Mouse (Mus musculus): ENCODE measurements around the gene Armc12. TPM values are rescaled to one million over a fixed set of nuclear protein-coding genes. Genes with fewer than 3 reads are reported as not detected.

The Armc12 gene
- total and polyA plus RNA-seq, 3 experiments, result 0.15 TPM; not detected in 2

- Histone ChIP-seq H3K27ac (ENCODE audit: control insufficient read depth, low read depth, low read length) (no peak overlapping the region), H3K4me3 (ENCODE audit: control insufficient read depth in 1 of 2, insufficient read depth in 1 of 2, low read depth in 2 of 2, low read length in 2 of 2) (no peak overlapping the region), H3K4me1 (ENCODE audit: control insufficient read depth in 1 of 2, insufficient read depth in 2 of 2, low read length in 2 of 2) (no peaks in the 10 kb centered on the region), H3K9ac (ENCODE audit: control insufficient read depth, low read depth, low read length, poor library complexity, severe bottlenecking) (no peak overlapping the region), H3K79me2 (ENCODE audit: control insufficient read depth, insufficient read depth, low read length, poor library complexity) (no peaks in the 10 kb centered on the region), H3K9me3 (replicated peaks; ENCODE audit: insufficient read depth, low read length) (no peaks in the 10 kb centered on the region), H3K27me3 (ENCODE audit: control insufficient read depth in 1 of 2, insufficient read depth in 2 of 2, low read length in 2 of 2) (no peaks in the 10 kb centered on the region), H3K36me3 (ENCODE audit: control insufficient read depth in 1 of 2, insufficient read depth in 2 of 2, low read length in 2 of 2) (no peaks in the 10 kb centered on the region)
- TF ChIP-seq POLR2AphosphoS2 (IDR thresholded peaks at IDR 0.05; ENCODE audit: low read length), result no peak
- no peak for DNase-seq (ENCODE audit: low read depth, low spot score)
Observed at GRCm38 (mm10) chr17:28502196-28502821, 28.3 kb upstream of the Armc12 start.

- no peaks in the 10 kb centered on the region for H3K27me3 ChIP-seq (ENCODE audit: control insufficient read depth in 1 of 2, insufficient read depth in 2 of 2, low read length in 2 of 2)
- H3K36me3 ChIP-seq (ENCODE audit: control insufficient read depth in 1 of 2, insufficient read depth in 2 of 2, low read length in 2 of 2), result no peaks in the 10 kb centered on the region
- H3K9me3 ChIP-seq (replicated peaks; ENCODE audit: insufficient read depth, low read length), result no peaks in the 10 kb centered on the region
- H3K4me1 ChIP-seq (ENCODE audit: control insufficient read depth in 1 of 2, insufficient read depth in 2 of 2, low read length in 2 of 2), result no peaks in the 10 kb centered on the region
- no peak overlapping the region for H3K9ac ChIP-seq (ENCODE audit: control insufficient read depth, low read depth, low read length, poor library complexity, severe bottlenecking)
- no peak for TF ChIP-seq EP300 (IDR thresholded peaks at IDR 0.05; ENCODE audit: low read depth in 1 of 2, low read length in 2 of 2)
- TF ChIP-seq RAD21 (IDR thresholded peaks at IDR 0.05; ENCODE audit: low read depth, low read length), result no peak
- no peak for TF ChIP-seq TCF12 (IDR thresholded peaks at IDR 0.05; ENCODE audit: low read depth, low read length)
- TF ChIP-seq GABPA (IDR thresholded peaks at IDR 0.05; ENCODE audit: low read depth, low read length), result no peak
- no peak for TF ChIP-seq CHD1 (IDR thresholded peaks at IDR 0.05; ENCODE audit: low read depth, low read length)
- TF ChIP-seq TBP (IDR thresholded peaks at IDR 0.05; ENCODE audit: low read depth, low read length), result no peak
- no peak for TF ChIP-seq POLR2A (IDR thresholded peaks at IDR 0.05; ENCODE audit: control insufficient read depth in 1 of 2, insufficient read depth in 1 of 2, low read depth in 1 of 2, low read length in 2 of 2, poor library complexity in 1 of 2)
- no peak for TF ChIP-seq JUND (IDR thresholded peaks at IDR 0.05; ENCODE audit: low read depth, low read length)
- TF ChIP-seq E2F4 (IDR thresholded peaks at IDR 0.05; ENCODE audit: borderline replicate concordance, low read depth, low read length), result no peak
- TF ChIP-seq USF2 (IDR thresholded peaks at IDR 0.05; ENCODE audit: borderline replicate concordance in 1 of 2, insufficient read depth in 1 of 2, low read depth in 1 of 2, low read length in 2 of 2), result no peak
- DNase-seq (ENCODE audit: low read depth, low spot score), result no peak
- H3K27ac ChIP-seq (ENCODE audit: control insufficient read depth, low read depth, low read length), result no peak overlapping the region
- no peaks in the 10 kb centered on the region for H3K79me2 ChIP-seq (ENCODE audit: control insufficient read depth, insufficient read depth, low read length, poor library complexity)
- no peak overlapping the region for H3K4me3 ChIP-seq (ENCODE audit: control insufficient read depth in 1 of 2, insufficient read depth in 1 of 2, low read depth in 2 of 2, low read length in 2 of 2)
Observed at GRCm38 (mm10) chr17:28504182-28504581, 26.4 kb upstream of the Armc12 start.

- H3K36me3 ChIP-seq (ENCODE audit: control insufficient read depth in 1 of 2, insufficient read depth in 2 of 2, low read length in 2 of 2), result no peaks in the 10 kb centered on the region
- no peak for DNase-seq (ENCODE audit: low read depth, low spot score)
- H3K4me1 ChIP-seq (ENCODE audit: control insufficient read depth in 1 of 2, insufficient read depth in 2 of 2, low read length in 2 of 2), result no peaks in the 10 kb centered on the region
- H3K9ac ChIP-seq (ENCODE audit: control insufficient read depth, low read depth, low read length, poor library complexity, severe bottlenecking), result no peak overlapping the region
- H3K4me3 ChIP-seq (ENCODE audit: control insufficient read depth in 1 of 2, insufficient read depth in 1 of 2, low read depth in 2 of 2, low read length in 2 of 2), result no peak overlapping the region
- H3K27ac ChIP-seq (ENCODE audit: control insufficient read depth, low read depth, low read length), result no peak overlapping the region
- H3K79me2 ChIP-seq (ENCODE audit: control insufficient read depth, insufficient read depth, low read length, poor library complexity), result no peaks in the 10 kb centered on the region
- no peaks in the 10 kb centered on the region for H3K9me3 ChIP-seq (replicated peaks; ENCODE audit: insufficient read depth, low read length)
- no peak for TF ChIP-seq MYC (IDR thresholded peaks at IDR 0.05; ENCODE audit: low read depth, low read length)
- no peak for TF ChIP-seq MAZ (IDR thresholded peaks at IDR 0.05; ENCODE audit: low read depth, low read length)
- no peak for TF ChIP-seq SMC3 (IDR thresholded peaks at IDR 0.05; ENCODE audit: low read depth, low read length)
- TF ChIP-seq CTCF (IDR thresholded peaks at IDR 0.05 in 2 of 3, conservative IDR thresholded peaks at IDR 0.05 in 1 of 3; ENCODE audit: control insufficient read depth in 1 of 3, insufficient read depth in 1 of 3, low read depth in 2 of 3, low read length in 3 of 3, poor library complexity in 1 of 3, severe bottlenecking in 1 of 3), result no peak
- no peak for TF ChIP-seq BHLHE40 (IDR thresholded peaks at IDR 0.05; ENCODE audit: borderline replicate concordance, low read depth, low read length)
- TF ChIP-seq CHD2 (IDR thresholded peaks at IDR 0.05; ENCODE audit: low read length), result no peak
- TF ChIP-seq ELF1 (IDR thresholded peaks at IDR 0.05; ENCODE audit: low read depth, low read length), result no peak
- TF ChIP-seq MAFK (IDR thresholded peaks at IDR 0.05; ENCODE audit: borderline replicate concordance, low read depth, low read length), result no peak
- no peak for TF ChIP-seq GABPA (IDR thresholded peaks at IDR 0.05; ENCODE audit: low read depth, low read length)
- no peak for TF ChIP-seq CHD1 (IDR thresholded peaks at IDR 0.05; ENCODE audit: low read depth, low read length)
- no peak for TF ChIP-seq GATA1 (IDR thresholded peaks at IDR 0.05; ENCODE audit: low read depth, low read length)
- no peak for TF ChIP-seq E2F4 (IDR thresholded peaks at IDR 0.05; ENCODE audit: borderline replicate concordance, low read depth, low read length)
- TF ChIP-seq USF2 (IDR thresholded peaks at IDR 0.05; ENCODE audit: borderline replicate concordance in 1 of 2, insufficient read depth in 1 of 2, low read depth in 1 of 2, low read length in 2 of 2), result no peak
- TF ChIP-seq NRF1 (IDR thresholded peaks at IDR 0.05; ENCODE audit: insufficient read depth, low read depth, low read length, poor library complexity, severe bottlenecking), result no peak
- TF ChIP-seq EP300 (IDR thresholded peaks at IDR 0.05; ENCODE audit: low read depth in 1 of 2, low read length in 2 of 2), result no peak
- no peak for TF ChIP-seq RCOR1 (IDR thresholded peaks at IDR 0.05; ENCODE audit: low read depth, low read length)
- TF ChIP-seq ZNF384 (IDR thresholded peaks at IDR 0.05; ENCODE audit: low read depth, low read length), result no peak
- no peak for TF ChIP-seq POLR2AphosphoS2 (IDR thresholded peaks at IDR 0.05; ENCODE audit: low read length)
- H3K27me3 ChIP-seq (ENCODE audit: control insufficient read depth in 1 of 2, insufficient read depth in 2 of 2, low read length in 2 of 2), result no peaks in the 10 kb centered on the region
Observed at GRCm38 (mm10) chr17:28505591-28505990, 25.0 kb upstream of the Armc12 start.
